Comparison of ENCODE assay signal across 31 mouse cellular contexts in the genomic region with DNA sequence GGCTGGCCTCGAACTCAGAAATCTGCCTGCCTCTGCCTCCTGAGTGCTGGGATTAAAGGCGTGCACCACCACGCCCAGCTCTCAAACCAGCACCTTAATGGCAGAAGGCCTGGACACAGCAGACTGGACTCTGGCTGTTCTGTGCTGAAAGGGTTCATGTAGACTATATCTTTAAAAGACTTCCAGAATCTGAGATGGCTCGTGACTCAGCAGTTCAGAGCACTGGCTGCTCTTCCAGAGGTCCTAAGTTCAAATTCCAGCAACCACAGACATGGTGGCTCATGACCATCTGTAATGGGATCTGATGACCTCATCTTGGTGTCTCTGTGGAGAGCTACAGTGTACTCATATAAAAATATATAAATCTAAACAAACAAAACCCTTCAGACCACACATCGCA. TPM values are rescaled to one million over a fixed set of nuclear protein-coding genes. Genes with fewer than 3 reads are reported as not detected.
DNase-seq lines count a peak whose midpoint lies in the region; ATAC-seq and TF ChIP-seq lines count a peak whose summit lies in the region.
"Had no signal": no experiment of that assay in that cellular context is flagged by ENCODE, and none has a peak within 500 bp of the region (broad histone marks: within the 10 kb centered on the region; RNA-seq: fewer than 3 reads in every experiment).

No protein-coding gene starts in this region.

- peaks cover 35% of the 10 kb centered on the region for H3K79me3 ChIP-seq in C2C12 (ENCODE audit: low read depth)

- ATAC-seq in kidney, embryonic 14.5 days (ENCODE audit: low FRiP score, low TSS enrichment): no peak
- ATAC-seq: forebrain, embryonic 15.5 days; hindbrain, embryonic 16.5 days; liver, embryonic 12.5 days; liver, postnatal 0 days; midbrain, embryonic 13.5 days had no signal

- H3K27ac ChIP-seq in kidney, embryonic 14.5 days (ENCODE audit: low read depth, low read length): no peak overlapping the region
- H3K27ac ChIP-seq: embryonic facial prominence, embryonic 12.5 days; forebrain, embryonic 10.5 days; forebrain, embryonic 15.5 days; gastrocnemius, adult 2 months; hindbrain, embryonic 10.5 days; layer of hippocampus, adult 2 months; left cerebral cortex, adult 2 months; limb, embryonic 12.5 days; liver, embryonic 12.5 days; macrophage; midbrain, embryonic 13.5 days had no signal

- H3K4me2 ChIP-seq in kidney, embryonic 14.5 days (replicated peaks; ENCODE audit: low read depth, low read length): no peak overlapping the region
- H3K4me2 ChIP-seq: embryonic facial prominence, embryonic 12.5 days; forebrain, embryonic 15.5 days; limb, embryonic 12.5 days; liver, embryonic 12.5 days; midbrain, embryonic 13.5 days had no signal

- no peak overlapping the region for H3K9ac ChIP-seq in kidney, embryonic 14.5 days (ENCODE audit: low read depth, low read length)
- H3K9ac ChIP-seq: embryonic facial prominence, embryonic 12.5 days; forebrain, embryonic 15.5 days; limb, embryonic 12.5 days; liver, embryonic 12.5 days; liver, postnatal 0 days; midbrain, embryonic 13.5 days had no signal

- WGBS in kidney, embryonic 14.5 days: 88% methylated on average over 5 of the region's 5 CpGs

- H3K27me3 ChIP-seq in kidney, embryonic 14.5 days (ENCODE audit: control insufficient read depth, insufficient read depth, low read length): no peaks in the 10 kb centered on the region
- H3K27me3 ChIP-seq in C2C12 (ENCODE audit: control insufficient read depth, insufficient read depth, insufficient read length): no peaks in the 10 kb centered on the region
- H3K27me3 ChIP-seq: embryonic facial prominence, embryonic 12.5 days; forebrain, embryonic 15.5 days; limb, embryonic 12.5 days; liver, embryonic 12.5 days; midbrain, embryonic 13.5 days had no signal

- no peaks in the 10 kb centered on the region for H3K9me3 ChIP-seq in kidney, embryonic 14.5 days (ENCODE audit: control insufficient read depth, low read length)
- H3K9me3 ChIP-seq: embryonic facial prominence, embryonic 12.5 days; forebrain, embryonic 10.5 days; forebrain, embryonic 15.5 days; G1E; hindbrain, embryonic 10.5 days; limb, embryonic 12.5 days; liver, embryonic 12.5 days; midbrain, embryonic 13.5 days had no signal

- H3K4me1 ChIP-seq in kidney, embryonic 14.5 days (ENCODE audit: control insufficient read depth, insufficient read depth, low read length): peaks cover 17% of the 10 kb centered on the region

- H3ac ChIP-seq in C2C12 (ENCODE audit: control insufficient read depth, insufficient read length, low read depth): no peak overlapping the region

- peaks cover 68% of the 10 kb centered on the region for H3K79me2 ChIP-seq in C2C12 (ENCODE audit: control insufficient read depth, insufficient read depth)

- DNase-seq in kidney, adult 11 months: peak; percentile 28
- DNase-seq in 3134 (ENCODE audit: extremely low read depth, insufficient read length, low spot score) (peak; percentile 81), adipocyte (ENCODE audit: low spot score) (peak; percentile 41)
- no peak for DNase-seq in frontal cortex, adult 2 months (ENCODE audit: extremely low spot score in 1 of 2, low spot score in 1 of 2)
- no peak for DNase-seq in embryo, embryonic 10 days (ENCODE audit: low spot score)
- no peak for DNase-seq in lung, postnatal 36 days
- DNase-seq: adrenal gland, postnatal 10 days; cerebellum, adult 9-10 months; cerebellum, postnatal 36 days; embryo, embryonic 11 days; gastrocnemius, adult 2 months; heart, postnatal 14 days; kidney, postnatal 25 days; liver, postnatal 0 days; right cerebral cortex, postnatal 4 days; thymus, adult 2 months; thymus, postnatal 36 days had no signal

- H3K36me3 ChIP-seq in kidney, embryonic 14.5 days (ENCODE audit: control insufficient read depth, insufficient read depth, low read length): peaks cover 76% of the 10 kb centered on the region
- peaks cover 53% of the 10 kb centered on the region for H3K36me3 ChIP-seq in C2C12 (ENCODE audit: control insufficient read depth, insufficient read depth)

- TF ChIP-seq CTCF in C2C12 (IDR thresholded peaks at IDR 0.05; ENCODE audit: control insufficient read depth, insufficient read depth, insufficient read length): no peak

- H3K4me3 ChIP-seq in kidney, embryonic 14.5 days (ENCODE audit: low read length): no peak overlapping the region
- no peak overlapping the region for H3K4me3 ChIP-seq in C2C12 (ENCODE audit: insufficient read depth, poor library complexity, severe bottlenecking)
- H3K4me3 ChIP-seq: embryonic facial prominence, embryonic 12.5 days; forebrain, embryonic 10.5 days; forebrain, embryonic 15.5 days; gastrocnemius, adult 2 months; hindbrain, embryonic 10.5 days; layer of hippocampus, adult 2 months; left cerebral cortex, adult 2 months; limb, embryonic 12.5 days; liver, embryonic 12.5 days; midbrain, embryonic 13.5 days had no signal

TF ChIP-seq in C2C12, 6 proteins besides CTCF, POLR2A, EP300 and RAD21:
- TF ChIP-seq USF1 (IDR thresholded peaks at IDR 0.05; ENCODE audit: low read depth): peak; percentile 41
- TF ChIP-seq MYOD1 (IDR thresholded peaks at IDR 0.05; ENCODE audit: control insufficient read depth, insufficient read length, low read depth): no peak

RNA-seq across cellular contexts. Expression of gene Ost4, which starts 5.7 kb away (rescaled TPM):
- polyA plus RNA-seq in kidney, embryonic 14.5 days (2014; fragmentation: Nextera tagmentation; extraction: Ambion mirVana): 500 and 653 TPM in 2 replicates
- 348 TPM for polyA plus RNA-seq in C2C12 (2012; fragmentation: generic; extraction: Trizol)
- 158 and 207 TPM in 2 replicates for polyA plus RNA-seq in frontal cortex, adult 2 months (2012; rRNA removed)

RNA-seq across cellular contexts. Expression of gene Emilin1, which starts 11.3 kb away (rescaled TPM):
- polyA plus RNA-seq in kidney, embryonic 14.5 days (2014; fragmentation: Nextera tagmentation; extraction: Ambion mirVana): 170 and 191 TPM in 2 replicates
- polyA plus RNA-seq in C2C12 (2012; fragmentation: generic; extraction: Trizol): 9.9 TPM
- 4.2 and 4.7 TPM in 2 replicates for polyA plus RNA-seq in frontal cortex, adult 2 months (2012; rRNA removed)

RNA-seq across cellular contexts. Expression of gene Agbl5, which starts 13.4 kb away (rescaled TPM):
- polyA plus RNA-seq in kidney, embryonic 14.5 days (2014; fragmentation: Nextera tagmentation; extraction: Ambion mirVana): 19.5 and 27.1 TPM in 2 replicates
- polyA plus RNA-seq in C2C12 (2012; fragmentation: generic; extraction: Trizol): 5.2 TPM
- 24.2 and 25.4 TPM in 2 replicates for polyA plus RNA-seq in frontal cortex, adult 2 months (2012; rRNA removed)

RNA-seq across cellular contexts. Expression of gene Khk, which starts 19.4 kb away (rescaled TPM):
- 29.7 and 31.4 TPM in 2 replicates for polyA plus RNA-seq in kidney, embryonic 14.5 days (2014; fragmentation: Nextera tagmentation; extraction: Ambion mirVana)
- polyA plus RNA-seq in C2C12 (2012; fragmentation: generic; extraction: Trizol): 16.2 TPM
- polyA plus RNA-seq in frontal cortex, adult 2 months (2012; rRNA removed): 28.4 and 30.6 TPM in 2 replicates

RNA-seq across cellular contexts. Expression of gene Tmem214, which starts 34.0 kb away (rescaled TPM):
- polyA plus RNA-seq in kidney, embryonic 14.5 days (2014; fragmentation: Nextera tagmentation; extraction: Ambion mirVana): 53.1 and 65.1 TPM in 2 replicates
- 46.1 TPM for polyA plus RNA-seq in C2C12 (2012; fragmentation: generic; extraction: Trizol)
- 76.3 and 82.8 TPM in 2 replicates for polyA plus RNA-seq in frontal cortex, adult 2 months (2012; rRNA removed)

Comparison
In these comparisons a context has a peak if more than half of its experiments do, and no peak if none do; other contexts are left out.
1. DNase-seq: peak in kidney, adult 11 months (single experiment), 3134 (single experiment) and adipocyte (single experiment); none in frontal cortex, adult 2 months (0 of 2), embryo, embryonic 10 days (single experiment) and lung, postnatal 36 days (single experiment).
2. RNA of gene Emilin1, which starts 11.3 kb away (polyA plus RNA-seq): 170 to 191 TPM in kidney, embryonic 14.5 days; 9.9 TPM in C2C12 (single experiment) and 4.2 to 4.7 TPM in frontal cortex, adult 2 months; every median in the first group is over 10 times any median in the second.